Mouse (Mus musculus) embryo, embryonic 9.5 days (tissue): ENCODE data around the gene Tns1.

Experiments used
- DNase-seq: peaks from one replicate; pipeline ENCODE4 v3.0.0-alpha.2; 2017; ENCODE audit errors: extremely low spot score

Tns1 gene

GRCm38 (mm10) chr1:73935442-73936080 lies 188.7 kb downstream of the Tns1 start:
- DNase-seq = no peak

DNA sequence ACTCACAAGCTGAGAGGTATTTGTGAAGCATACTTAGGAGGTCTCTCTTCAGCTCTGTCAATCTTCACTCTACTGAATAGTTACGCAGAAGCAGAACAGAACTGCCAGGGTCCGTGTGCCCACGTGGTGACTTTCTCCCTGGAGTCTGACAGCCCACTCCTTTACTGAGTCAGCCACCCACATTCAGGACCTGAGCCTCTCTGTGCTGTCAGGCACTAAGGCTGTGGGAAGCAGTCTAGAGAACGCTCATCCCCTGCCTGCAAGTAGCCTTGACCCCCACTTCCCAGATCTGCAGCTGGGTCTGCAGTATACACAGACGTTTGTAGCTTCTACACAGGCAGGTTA lies 191.1 kb downstream of the Tns1 start:
- no peak for DNase-seq

DNA sequence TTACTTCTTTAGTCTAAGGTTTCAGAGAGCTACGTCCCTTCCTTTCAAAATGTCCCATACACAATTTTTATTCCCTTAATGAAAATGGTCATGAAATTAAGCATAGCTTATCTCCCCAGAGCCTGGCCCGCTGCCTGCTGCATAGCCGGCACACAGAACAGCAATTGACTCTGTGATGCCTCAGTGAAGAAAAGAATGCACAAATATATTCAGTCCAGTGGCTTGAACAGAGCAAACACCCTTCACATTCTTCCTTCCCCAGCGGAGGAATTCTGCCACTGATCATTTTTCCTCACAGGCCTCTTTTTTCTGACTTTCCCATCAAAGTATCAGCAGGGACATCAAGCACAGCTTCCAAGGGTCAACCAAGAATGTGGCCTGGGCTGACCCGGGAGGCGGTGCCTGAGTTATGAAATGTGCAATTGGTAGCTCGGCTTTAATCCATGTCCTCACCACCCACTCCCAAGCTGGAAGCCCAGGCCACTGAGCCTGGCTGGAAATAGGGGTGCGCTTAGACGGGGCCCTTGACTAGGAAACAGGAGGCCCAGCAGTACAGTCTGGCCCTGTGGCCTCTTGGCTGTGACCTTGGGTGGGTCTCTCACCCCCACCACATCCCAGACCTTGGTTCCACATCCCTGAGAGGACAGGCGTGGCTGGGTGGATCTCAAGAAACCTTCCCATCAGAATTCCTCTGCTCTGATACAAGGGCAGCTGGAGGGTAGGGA lies 191.7 kb downstream of the Tns1 start:
- DNase-seq = no peak

- no peak for DNase-seq
These were observed 192.4 kb downstream of the Tns1 start for GRCm38 (mm10) chr1:73931851-73932250.

DNA sequence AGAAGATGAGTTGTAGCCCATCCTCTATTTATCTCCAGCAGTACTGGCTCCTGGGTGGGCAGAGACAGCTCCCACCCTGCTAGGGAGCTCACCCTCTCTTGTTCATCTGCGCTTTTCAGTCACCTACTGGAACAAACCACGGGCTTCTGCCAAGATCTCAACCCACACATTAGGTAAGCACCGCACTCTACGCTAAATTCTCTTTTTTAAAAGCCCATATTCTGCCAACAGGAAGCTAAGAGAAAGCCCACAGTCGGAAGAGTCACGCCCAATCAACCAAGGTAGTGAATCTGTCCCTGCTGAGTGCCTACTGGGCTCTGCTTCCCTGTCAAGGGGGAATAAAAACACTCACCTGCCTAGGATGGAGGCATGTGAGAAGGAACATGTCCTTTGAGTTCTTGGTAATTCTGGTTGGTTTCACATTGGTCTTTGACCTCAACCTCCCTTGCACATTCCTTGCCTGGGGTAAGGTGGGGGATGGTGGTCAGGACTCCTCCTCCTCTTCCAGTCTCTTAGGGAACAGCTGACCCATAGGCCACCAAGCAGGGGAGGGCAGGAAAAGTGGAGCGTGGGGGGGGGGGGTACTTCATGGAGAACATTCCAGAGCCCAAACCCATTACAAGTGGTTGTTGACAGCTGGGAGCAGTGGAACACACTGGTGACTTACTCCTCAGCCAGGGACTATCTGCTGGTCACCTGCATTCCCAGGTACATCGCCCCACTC lies 193.7 kb downstream of the Tns1 start:
- DNase-seq = no peak

DNA sequence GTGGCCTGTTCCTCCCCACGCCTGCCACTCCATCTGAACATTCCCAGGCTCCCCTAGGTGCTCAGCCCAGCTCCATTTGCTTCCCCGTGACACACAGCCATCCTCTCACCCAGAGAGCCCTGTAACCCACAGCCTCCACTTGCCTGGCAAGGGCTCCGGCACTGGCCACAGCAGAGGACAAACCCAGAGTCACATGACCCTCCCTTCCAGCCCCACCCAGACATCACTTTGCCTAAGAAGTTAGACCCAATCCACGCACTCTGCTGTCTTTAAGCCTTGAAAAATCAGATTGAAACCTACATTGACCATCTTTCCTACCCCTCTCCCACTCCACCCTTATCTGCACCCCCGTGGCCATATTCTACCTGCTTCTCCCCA lies 194.3 kb downstream of the Tns1 start:
- no peak for DNase-seq

DNA sequence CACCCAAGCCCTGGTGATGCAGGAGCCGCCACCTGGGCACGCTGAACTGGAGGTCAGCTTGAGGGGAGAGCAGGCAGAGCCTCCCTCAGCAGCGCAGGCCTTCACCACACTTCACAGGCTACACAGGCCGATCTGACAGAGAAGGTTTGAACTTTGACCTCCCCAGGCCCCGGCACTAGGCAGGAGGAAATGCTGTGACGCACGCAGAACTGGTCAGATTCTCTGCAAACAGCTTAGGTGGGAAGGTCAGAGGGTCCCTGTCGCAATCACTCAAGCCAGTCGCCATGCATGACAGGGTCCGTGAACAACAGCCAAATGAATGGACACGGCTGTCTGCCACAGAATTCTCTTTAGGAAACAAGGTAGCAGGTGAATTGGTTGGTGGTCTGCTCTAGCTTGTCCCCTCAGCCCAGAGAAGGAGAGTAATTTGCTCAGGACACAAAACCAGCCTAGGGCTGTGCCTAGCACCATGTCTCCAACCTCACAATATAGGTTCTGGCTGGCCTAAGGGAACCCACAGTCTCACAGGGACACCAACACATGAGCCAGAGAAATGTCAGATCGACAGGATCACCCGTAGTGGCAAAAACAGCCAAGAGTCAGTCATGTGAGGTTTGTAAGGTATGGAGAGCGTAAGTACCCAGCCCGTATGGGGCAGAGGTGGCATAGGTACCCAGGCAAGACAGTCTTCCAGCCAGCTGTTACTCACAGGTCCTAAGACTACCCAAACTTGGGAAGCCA lies 194.9 kb downstream of the Tns1 start:
- DNase-seq = peak; percentile 60

DNA sequence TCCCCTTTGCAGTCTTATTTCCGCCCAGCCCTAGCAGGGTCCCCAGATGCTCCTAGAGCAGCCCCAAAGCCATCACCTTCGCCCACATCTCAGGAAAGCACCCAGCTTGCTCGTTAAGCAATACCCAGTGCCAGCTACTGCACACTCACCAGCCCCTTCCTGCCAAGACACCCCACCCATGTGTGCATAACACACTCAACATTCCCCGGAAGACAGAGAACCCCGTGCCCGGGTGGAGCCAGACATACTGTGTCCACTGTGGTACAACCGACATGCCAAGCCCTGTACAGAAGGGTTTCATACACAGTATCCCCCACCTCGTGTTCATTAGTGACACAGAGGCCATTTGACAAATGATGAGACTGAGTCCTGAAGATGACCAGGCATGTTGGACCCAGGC lies 195.9 kb downstream of the Tns1 start:
- DNase-seq = no peak

DNA sequence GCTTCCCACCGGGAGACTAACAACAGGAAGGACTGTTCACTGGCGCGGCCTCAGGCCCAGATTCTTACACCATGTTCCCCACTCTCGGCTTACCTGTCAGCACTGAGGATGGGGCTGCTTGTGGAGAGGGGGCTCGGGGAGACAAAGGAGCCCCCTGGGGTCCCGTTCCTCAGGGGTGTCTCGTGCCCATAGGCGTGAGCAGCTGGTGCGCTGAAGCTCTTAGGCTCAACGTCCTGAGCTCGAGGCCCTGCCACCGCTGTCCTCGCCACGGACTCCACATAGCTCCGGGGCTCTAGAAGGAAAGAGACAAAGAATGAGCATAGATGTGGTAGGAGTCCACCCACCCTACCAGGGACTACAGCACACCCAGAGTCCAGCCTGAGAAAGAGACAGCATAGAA lies 196.4 kb downstream of the Tns1 start:
- no peak for DNase-seq

- DNase-seq = no peak
These were observed 198.0 kb downstream of the Tns1 start for GRCm38 (mm10) chr1:73926279-73926678.

GRCm38 (mm10) chr1:73924871-73925610 lies 199.2 kb downstream of the Tns1 start:
- DNase-seq = no peak

GRCm38 (mm10) chr1:73924210-73924609 lies 200.0 kb downstream of the Tns1 start:
- DNase-seq = no peak

- no peak for DNase-seq
These were observed 201.1 kb downstream of the Tns1 start for GRCm38 (mm10) chr1:73923185-73923584.

DNA sequence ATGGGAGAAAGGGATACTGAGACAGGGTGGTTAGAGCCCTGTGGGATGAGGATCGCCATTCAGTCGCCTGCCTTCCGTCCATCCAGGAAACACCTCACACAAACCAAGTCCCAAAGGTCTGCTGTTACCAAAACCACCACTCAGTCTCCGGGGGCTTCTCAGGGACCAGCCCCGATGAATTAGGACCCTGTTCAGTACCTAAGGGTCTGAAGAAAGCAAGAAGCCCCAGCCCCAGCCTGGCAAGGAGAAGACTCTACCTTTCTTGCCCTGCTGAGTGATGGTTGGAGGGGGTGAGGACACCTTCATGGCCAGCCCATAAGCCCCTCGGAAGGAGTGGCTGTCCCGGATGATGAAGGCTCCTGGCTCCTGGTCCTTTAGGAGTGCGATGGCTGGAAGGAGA lies 203.5 kb downstream of the Tns1 start:
- no peak for DNase-seq

GRCm38 (mm10) chr1:73919909-73920308 lies 204.3 kb downstream of the Tns1 start:
- no peak for DNase-seq

GRCm38 (mm10) chr1:73918001-73918400 lies 206.2 kb downstream of the Tns1 start:
- no peak for DNase-seq

DNA sequence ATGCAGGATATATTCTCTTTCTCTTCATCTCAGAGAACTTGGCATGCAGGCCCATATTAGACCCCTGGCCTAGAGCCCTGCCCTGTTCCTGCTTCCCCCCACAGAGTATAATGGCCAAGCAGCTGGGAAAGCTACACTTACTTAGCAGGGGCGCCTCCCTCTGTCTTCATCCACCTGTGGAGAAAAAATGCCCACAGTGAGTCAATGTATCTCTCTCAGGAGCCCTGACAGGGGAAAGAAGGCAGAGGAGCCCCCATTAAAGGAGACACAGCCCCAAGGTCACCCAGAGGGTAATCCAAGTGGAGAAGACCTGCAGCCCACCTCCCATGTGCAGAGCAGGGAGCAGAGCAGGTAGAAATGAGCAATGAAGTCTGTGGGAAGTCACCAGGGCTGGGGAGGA lies 208.0 kb downstream of the Tns1 start:
- DNase-seq = no peak

GRCm38 (mm10) chr1:73915218-73916070 lies 208.8 kb downstream of the Tns1 start:
- DNase-seq = no peak

- DNase-seq = no peak
These were observed 210.2 kb downstream of the Tns1 start for GRCm38 (mm10) chr1:73914076-73914475.

DNA sequence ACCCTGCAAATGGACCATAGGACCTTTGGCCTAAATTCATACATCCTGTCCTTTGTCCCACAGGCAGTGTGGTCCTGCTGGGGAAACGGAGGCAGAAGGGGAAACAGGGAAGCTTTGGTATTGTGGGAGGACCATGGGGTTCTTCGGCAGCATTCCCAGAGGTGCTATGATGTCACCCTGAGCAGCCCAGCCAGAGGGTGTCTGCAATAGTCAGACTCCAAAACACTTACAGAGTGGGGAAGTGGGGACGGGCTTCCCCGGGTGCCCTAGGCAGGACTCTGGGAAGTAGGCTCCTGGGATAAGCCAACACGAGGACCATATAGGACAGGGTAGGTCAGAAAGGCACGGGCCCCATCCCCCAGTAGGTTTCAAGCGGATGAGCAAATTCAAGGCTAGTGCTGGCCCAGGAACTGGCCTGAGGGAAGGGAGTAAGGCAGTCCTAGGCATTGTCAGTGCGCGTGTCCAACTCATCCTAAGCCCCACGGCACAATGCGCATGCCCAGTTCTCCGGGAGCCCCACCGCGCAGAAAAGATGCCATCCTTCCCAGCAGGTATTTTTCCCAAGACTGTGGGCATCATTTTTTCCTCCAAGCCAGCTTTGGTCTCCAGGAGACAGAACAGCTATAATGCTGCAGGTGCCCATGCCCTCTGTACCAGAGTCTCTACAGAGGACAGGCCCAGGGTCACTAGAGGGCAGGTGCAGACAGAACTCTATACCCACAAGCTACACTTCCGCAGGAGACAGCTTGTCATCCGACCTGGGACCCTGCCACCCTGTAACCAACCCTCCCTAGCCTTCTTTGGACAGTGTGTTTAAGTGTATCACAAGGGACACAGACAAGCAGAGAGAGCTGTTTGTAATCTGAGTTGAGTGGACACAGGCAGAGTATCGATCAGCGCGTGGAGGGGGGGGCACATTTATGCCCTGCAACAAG lies 210.9 kb downstream of the Tns1 start:
- no peak for DNase-seq
